Mouse (Mus musculus) c-Kit-positive CD71-negative TER-119-negative erythroid progenitor cells, embryonic 14.5 days (primary cell): Measurements from ENCODE around the gene Nav2.

Experiments
- DNase-seq: peaks from one replicate; pipeline ENCODE4 v3.0.0-alpha.2; 2013; ENCODE audit warnings: low read depth

Gene Nav2

GRCm38 (mm10) chr7:49004402-49004801 lies 95.9 kb downstream of the Nav2 start:
- DNase-seq: no peak

GRCm38 (mm10) chr7:49006886-49007285 lies 98.4 kb downstream of the Nav2 start:
- DNase-seq: no peak

GRCm38 (mm10) chr7:49010739-49011138 lies 102.2 kb downstream of the Nav2 start:
- DNase-seq: no peak

GRCm38 (mm10) chr7:49012027-49012426 lies 103.5 kb downstream of the Nav2 start:
- no peak for DNase-seq

- DNase-seq: no peak
Measured at GRCm38 (mm10) chr7:49014480-49014879, 106.0 kb downstream of the Nav2 start.

- DNase-seq: no peak
Measured at GRCm38 (mm10) chr7:49015297-49015696, 106.8 kb downstream of the Nav2 start.

GRCm38 (mm10) chr7:49016088-49016487 lies 107.6 kb downstream of the Nav2 start:
- no peak for DNase-seq

GRCm38 (mm10) chr7:49017794-49018193 lies 109.3 kb downstream of the Nav2 start:
- DNase-seq: no peak

- no peak for DNase-seq
Measured at GRCm38 (mm10) chr7:49018478-49018914, 110.0 kb downstream of the Nav2 start.

- DNase-seq: no peak
Measured at GRCm38 (mm10) chr7:49025026-49025815, 116.7 kb downstream of the Nav2 start.

- DNase-seq: no peak
Measured at GRCm38 (mm10) chr7:49025991-49026390, 117.5 kb downstream of the Nav2 start.

- no peak for DNase-seq
Measured at GRCm38 (mm10) chr7:49026466-49026865, 118.0 kb downstream of the Nav2 start.

GRCm38 (mm10) chr7:49029282-49030012 lies 120.9 kb downstream of the Nav2 start:
- no peak for DNase-seq

GRCm38 (mm10) chr7:49032216-49032615 lies 123.7 kb downstream of the Nav2 start:
- DNase-seq: no peak

GRCm38 (mm10) chr7:49034253-49034652 lies 125.7 kb downstream of the Nav2 start:
- no peak for DNase-seq

GRCm38 (mm10) chr7:49040163-49040562 lies 131.6 kb downstream of the Nav2 start:
- no peak for DNase-seq

- DNase-seq: no peak
Measured at GRCm38 (mm10) chr7:49041334-49042070, 133.0 kb downstream of the Nav2 start.

- DNase-seq: no peak
Measured at GRCm38 (mm10) chr7:49045499-49046346, 137.2 kb downstream of the Nav2 start.

GRCm38 (mm10) chr7:49046347-49046989 lies 138.0 kb downstream of the Nav2 start:
- DNase-seq: no peak

- no peak for DNase-seq
Measured at GRCm38 (mm10) chr7:49047336-49047735, 138.8 kb downstream of the Nav2 start.
